Mouse (Mus musculus) kidney, adult 2 months (tissue): ENCODE measurements around the gene Herc6.

ENCODE experiments used
- CTCF ChIP-seq: fragments of 200-500 bp; conservative IDR thresholded peaks from 2 replicates; pipeline ENCODE4 v1.5.1; 2011; ENCODE audit warnings: low read depth, mild to moderate bottlenecking, control low read depth, low read length, moderate library complexity, mixed read lengths; ENCODE audit not compliant: insufficient read depth, insufficient read length
- POLR2A ChIP-seq: fragments of 200-500 bp; IDR thresholded peaks from one replicate; pipeline ENCODE4 v1.6.1; 2011; ENCODE audit warnings: low read depth, low read length, control low read depth

- TF ChIP-seq POLR2A (no peak), CTCF (no peak)
Measured at GRCm38 (mm10) chr6:57693116-57693515, 112.3 kb downstream of the Herc6 start.
